Comparison of ENCODE assay signal across 9 mouse cellular contexts in the genomic region with DNA sequence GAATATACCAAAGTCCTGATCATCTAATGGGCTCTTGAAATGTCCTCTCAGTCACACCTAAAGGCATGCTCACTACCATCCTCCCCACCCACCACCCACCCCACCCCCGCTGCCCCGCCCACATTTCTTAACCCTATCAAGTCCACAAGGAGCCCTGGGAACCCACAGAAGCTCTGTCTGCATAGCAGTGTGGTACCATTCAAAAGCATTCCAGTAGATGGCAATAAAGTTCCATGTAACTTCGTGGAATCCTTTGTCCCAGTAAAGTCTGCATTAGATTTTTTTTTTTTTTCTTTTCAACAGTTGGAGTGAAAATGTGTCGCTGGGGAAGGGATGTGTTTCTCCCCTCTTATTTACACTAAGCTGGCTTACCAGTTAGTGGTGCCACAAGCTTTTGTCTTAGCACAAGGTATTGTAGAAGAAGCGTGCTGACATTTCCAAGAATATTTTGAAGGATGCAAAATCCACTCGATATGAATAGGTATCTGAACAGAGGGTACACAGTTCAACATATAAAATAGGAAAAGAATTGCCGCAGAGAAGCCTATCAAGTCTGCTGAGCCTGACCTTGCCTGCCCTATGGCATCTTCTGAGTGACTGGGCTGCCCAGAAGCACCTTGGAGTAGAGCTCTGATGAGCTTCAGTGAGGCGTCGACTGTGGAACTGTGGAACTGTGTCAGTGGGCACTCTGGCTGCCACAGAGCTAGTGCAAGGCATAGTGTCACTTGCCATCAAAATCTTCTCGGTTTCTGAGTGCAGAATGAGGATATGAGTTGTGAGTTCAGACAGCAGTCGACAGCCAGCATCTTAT.
DNase-seq lines count a peak whose midpoint lies in the region; ATAC-seq lines count a peak whose summit lies in the region.
"Had no signal": no experiment of that assay in that cellular context is flagged by ENCODE, and none has a peak within 500 bp of the region (broad histone marks: within the 10 kb centered on the region; RNA-seq: fewer than 3 reads in every experiment).

No protein-coding gene starts in this region.

- H3K4me3 ChIP-seq in hindbrain, embryonic 16.5 days (ENCODE audit: low read length) = no peak overlapping the region
- no peak overlapping the region for H3K4me3 ChIP-seq in midbrain, embryonic 13.5 days (replicated peaks)
- H3K4me3 ChIP-seq: myocyte had no signal

- peaks cover 5% of the 10 kb centered on the region for H3K4me1 ChIP-seq in hindbrain, embryonic 16.5 days (ENCODE audit: control insufficient read depth, insufficient read depth, low read depth, low read length)
- peaks cover 5% of the 10 kb centered on the region; the same call in 1 of the 2 replicates for H3K4me1 ChIP-seq in midbrain, embryonic 13.5 days (replicated peaks)

- H3K27me3 ChIP-seq in hindbrain, embryonic 16.5 days (replicated peaks; ENCODE audit: control insufficient read depth, insufficient read depth, low read length) = no peaks in the 10 kb centered on the region
- H3K27me3 ChIP-seq in midbrain, embryonic 13.5 days = no peaks in the 10 kb centered on the region

- H3K9ac ChIP-seq in hindbrain, embryonic 16.5 days (ENCODE audit: low read depth, low read length) = no peak overlapping the region
- H3K9ac ChIP-seq in midbrain, embryonic 13.5 days (replicated peaks) = peak overlapping the region; percentile 51; the same call in 1 of the 2 replicates

- no peaks in the 10 kb centered on the region for H3K9me3 ChIP-seq in hindbrain, embryonic 16.5 days (ENCODE audit: control insufficient read depth, low read length)
- no peaks in the 10 kb centered on the region; the same call in 1 of the 2 replicates for H3K9me3 ChIP-seq in midbrain, embryonic 13.5 days

- 0 out of 2 replicates have a peak overlapping the region, but pooled peaks have one; percentile 16 for H3K27ac ChIP-seq in hindbrain, embryonic 16.5 days (ENCODE audit: low read depth, low read length)
- H3K27ac ChIP-seq in midbrain, embryonic 13.5 days = no peak overlapping the region

- peak overlapping the region; percentile 43 for H3K4me2 ChIP-seq in hindbrain, embryonic 16.5 days (ENCODE audit: low read length)
- peak overlapping the region; percentile 21; the same call in 1 of the 2 replicates for H3K4me2 ChIP-seq in midbrain, embryonic 13.5 days (replicated peaks)

- peak; percentile 32 to 52 for DNase-seq in cerebellum, postnatal 10 days
- no peak for DNase-seq in cerebellum, adult 9-11 months
- peak; percentile 2 for DNase-seq in ovary, postnatal 14 days (ENCODE audit: low spot score)
- no peak for DNase-seq in ovary, postnatal 36 days (ENCODE audit: low spot score)
- DNase-seq in urinary bladder, postnatal 36 days (ENCODE audit: low spot score in 2 of 2) = no peak
- no peak for DNase-seq in ovary, adult 18-20 months (ENCODE audit: low spot score)

- 20% methylated on average over 11 of the region's 11 CpGs for WGBS in hindbrain, embryonic 16.5 days
- 15% methylated on average over 11 of the region's 11 CpGs for WGBS in midbrain, embryonic 13.5 days

- H3K36me3 ChIP-seq in hindbrain, embryonic 16.5 days (ENCODE audit: control insufficient read depth, insufficient read depth, low read length) = no peaks in the 10 kb centered on the region
- H3K36me3 ChIP-seq in midbrain, embryonic 13.5 days = no peaks in the 10 kb centered on the region

- peak; percentile 96 for ATAC-seq in hindbrain, embryonic 16.5 days
- peak; percentile 87 for ATAC-seq in midbrain, embryonic 13.5 days

Comparison
In these comparisons a context has a peak if more than half of its experiments do, and no peak if none do; other contexts are left out.
1. DNase-seq: peak in cerebellum, postnatal 10 days (2 of 2) and ovary, postnatal 14 days (single experiment); none in cerebellum, adult 9-11 months (single experiment), ovary, postnatal 36 days (single experiment), urinary bladder, postnatal 36 days (0 of 2) and ovary, adult 18-20 months (single experiment).